Mouse (Mus musculus): ENCODE measurements at regions not wholly inside any gene's neighbourhood (a gene's known extent, or its start where the extent isn't known, plus 50 kb on each side); places are given as distances from the start of the nearest gene placed in this dataset. TPM values are rescaled to one million over a fixed set of nuclear protein-coding genes. Genes with fewer than 3 reads are reported as not detected.

- no peak for DNase-seq
These were observed 243.6 kb upstream of the Atp11b start for GRCm38 (mm10) chr3:35510314-35510713.

GRCm38 (mm10) chr3:35516517-35516916, 237.4 kb upstream of the Atp11b start:
- DNase-seq, result no peak

GRCm38 (mm10) chr3:35520131-35520530, 233.8 kb upstream of the Atp11b start:
- DNase-seq, result no peak

- DNase-seq, result no peak
These were observed 206.2 kb upstream of the Atp11b start for GRCm38 (mm10) chr3:35547696-35548095.

GRCm38 (mm10) chr3:35551791-35552190, 202.1 kb upstream of the Atp11b start:
- no peak for DNase-seq

- DNase-seq, result no peak
These were observed 193.5 kb upstream of the Atp11b start for GRCm38 (mm10) chr3:35560425-35560824.

GRCm38 (mm10) chr3:35574402-35574801, 179.5 kb upstream of the Atp11b start:
- peak; percentile 29 for DNase-seq

Small RNA genes in the stretch of these regions (microRNA-seq; reads per million reads assigned to microRNA genes)
- not detected for gene Gm25442
